Mouse (Mus musculus) limb, embryonic 14.5 days (tissue): ENCODE data around the gene Fbrs. TPM values are rescaled to one million over a fixed set of nuclear protein-coding genes. Genes with fewer than 3 reads are reported as not detected.
A peak's percentile ranks its signal among the peaks of the same experiment; 100 is the strongest.

Source experiments
- ATAC-seq: fragments of 200-750 bp; cut with Nextera tagmentation; 2 replicates; pipeline ENCODE4 v1.8.0; 2017; ENCODE audit warnings: low read depth, moderate number of reproducible peaks, moderate TSS enrichment; ENCODE audit not compliant: low FRiP score
- DNase-seq: peaks from one replicate; pipeline ENCODE4 v3.0.0-alpha.2; 2015; ENCODE audit warnings: low spot score
- H3K27ac ChIP-seq: fragments of 300-500 bp; sonication (generic); replicated peaks from 2 replicates; pipeline ENCODE4 v1.5.1; 2014; ENCODE audit warnings: low read depth, mild to moderate bottlenecking, low read length, moderate library complexity, mixed read lengths
- H3K27me3 ChIP-seq: fragments of 300-500 bp; sonication (generic); 2 replicates; pipeline ENCODE4 v1.6.1; 2014; ENCODE audit warnings: low read length, mixed read lengths; ENCODE audit not compliant: control insufficient read depth, insufficient read depth
- H3K36me3 ChIP-seq: fragments of 300-500 bp; sonication (generic); 2 replicates; pipeline ENCODE4 v1.6.1; 2014; ENCODE audit warnings: mild to moderate bottlenecking, low read length, moderate library complexity, mixed read lengths; ENCODE audit not compliant: control insufficient read depth, insufficient read depth
- H3K4me1 ChIP-seq: fragments of 300-500 bp; sonication (generic); 2 replicates; pipeline ENCODE4 v1.6.1; 2014; ENCODE audit warnings: antibody characterized with exemption, low read length, mixed read lengths; ENCODE audit not compliant: control insufficient read depth, insufficient read depth
- H3K4me2 ChIP-seq: fragments of 300-500 bp; sonication (generic); replicated peaks from 2 replicates; pipeline ENCODE4 v1.6.1; 2014; ENCODE audit warnings: low read depth, mild to moderate bottlenecking, low read length, moderate library complexity; ENCODE audit not compliant: severe bottlenecking
- H3K4me3 ChIP-seq: fragments of 300-500 bp; sonication (generic); replicated peaks from 2 replicates; pipeline ENCODE4 v1.5.1; 2014; ENCODE audit warnings: low read length
- H3K9ac ChIP-seq: fragments of 300-500 bp; sonication (generic); 2 replicates; pipeline ENCODE4 v1.6.1; 2014; ENCODE audit warnings: mild to moderate bottlenecking, low read depth, low read length, moderate library complexity; ENCODE audit not compliant: severe bottlenecking
- H3K9me3 ChIP-seq: fragments of 300-500 bp; sonication (generic); 2 replicates; pipeline ENCODE4 v1.6.1; 2016; ENCODE audit warnings: low read length; ENCODE audit not compliant: control insufficient read depth
- POLR2A ChIP-seq: fragments of 200-500 bp; IDR thresholded peaks from 2 replicates; pipeline ENCODE4 v1.8.0; 2012; ENCODE audit warnings: inconsistent platforms, mild to moderate bottlenecking, moderate library complexity, borderline replicate concordance; ENCODE audit not compliant: insufficient read depth, insufficient read length; ENCODE audit errors: extremely low read depth
- WGBS: fragments of 180-500 bp; shearing (Covaris S2); extraction: QIAGEN DNeasy Blood & Tissue Kit; methylation state at CpG from one replicate; pipeline ENCODE4 v1.1.7; 2014; 5-methylcytosine and 5-hydroxymethylcytosine counted together
- polyA plus RNA-seq, 2 experiments: library from polyadenylated mRNA; depleted of rRNA in 1 of 2; stranded (reverse) in 1 of 2; unstranded in 1 of 2; fragments of >200 nt; fragmentation: Nextera tagmentation in 1 of 2; extraction: Ambion mirVana in 1 of 2; gene quantifications; 2 replicates each; pipeline versions ENCODE4 v1.2.1 to v1.2.3; 2012 to 2014

Fbrs gene
- polyA plus RNA-seq, 2 experiments = 17.3 to 49.8 TPM

DNA sequence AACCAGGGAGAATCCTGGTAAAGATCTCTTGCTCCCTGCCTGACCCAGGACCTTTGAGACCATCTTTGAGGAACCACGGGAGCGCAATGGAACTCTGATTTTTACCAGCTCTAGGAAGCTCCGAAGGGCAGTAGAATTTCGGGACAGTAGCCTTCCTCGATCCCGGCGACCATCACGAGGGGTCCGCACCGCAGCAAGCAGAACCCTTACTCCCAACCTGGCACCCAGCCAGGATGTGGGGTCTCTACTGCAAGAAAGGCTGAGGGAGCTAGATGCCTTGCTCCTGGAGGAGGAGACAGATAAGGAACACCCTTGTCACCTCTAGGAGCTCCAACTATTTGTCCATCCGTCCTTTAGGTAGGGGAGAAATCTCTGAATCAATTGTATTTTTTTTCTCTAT, 2.7 kb upstream of the Fbrs start:
- WGBS = 95% methylated on average over 11 of the region's 11 CpGs
- Histone ChIP-seq H3K9ac (no peak overlapping the region), H3K4me1 (peaks cover 20% of the 10 kb centered on the region), H3K4me3 (no peak overlapping the region), H3K9me3 (no peaks in the 10 kb centered on the region), H3K27ac (no peak overlapping the region), H3K36me3 (peaks cover 39% of the 10 kb centered on the region), H3K27me3 (no peaks in the 10 kb centered on the region), H3K4me2 (no peak overlapping the region)
- DNase-seq (no peak), ATAC-seq (no peak)
- no peak for TF ChIP-seq POLR2A

DNA sequence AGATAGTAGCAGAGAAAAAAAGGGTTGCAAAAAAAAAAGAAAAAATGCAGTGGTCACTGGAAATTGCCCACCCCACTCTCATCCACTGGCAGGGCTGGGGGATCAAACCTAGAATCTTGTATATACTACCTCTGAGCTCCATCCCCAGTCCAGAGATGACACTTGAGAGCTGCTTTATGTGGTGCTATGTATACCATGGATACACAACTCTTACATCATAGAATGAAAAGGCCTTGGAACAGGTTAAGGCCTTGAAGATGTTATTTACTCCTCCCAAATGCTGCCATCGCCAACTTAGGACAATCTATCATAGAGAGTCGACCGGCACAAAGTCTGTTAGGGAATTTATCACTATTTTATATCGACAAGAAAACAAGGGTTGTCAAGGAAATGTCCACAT, 2.1 kb upstream of the Fbrs start:
- H3K4me3 ChIP-seq = peak overlapping the region; percentile 89
- TF ChIP-seq POLR2A = no peak
- peaks cover 20% of the 10 kb centered on the region for H3K4me1 ChIP-seq
- H3K36me3 ChIP-seq = peaks cover 42% of the 10 kb centered on the region
- DNase-seq (no peak), ATAC-seq (no peak)
- 76% methylated on average over 4 of the region's 4 CpGs for WGBS
- peak overlapping the region; percentile 60 for H3K4me2 ChIP-seq
- no peaks in the 10 kb centered on the region for H3K27me3 ChIP-seq
- H3K27ac ChIP-seq = peak overlapping the region; percentile 85
- no peak overlapping the region for H3K9ac ChIP-seq
- H3K9me3 ChIP-seq = no peaks in the 10 kb centered on the region

DNA sequence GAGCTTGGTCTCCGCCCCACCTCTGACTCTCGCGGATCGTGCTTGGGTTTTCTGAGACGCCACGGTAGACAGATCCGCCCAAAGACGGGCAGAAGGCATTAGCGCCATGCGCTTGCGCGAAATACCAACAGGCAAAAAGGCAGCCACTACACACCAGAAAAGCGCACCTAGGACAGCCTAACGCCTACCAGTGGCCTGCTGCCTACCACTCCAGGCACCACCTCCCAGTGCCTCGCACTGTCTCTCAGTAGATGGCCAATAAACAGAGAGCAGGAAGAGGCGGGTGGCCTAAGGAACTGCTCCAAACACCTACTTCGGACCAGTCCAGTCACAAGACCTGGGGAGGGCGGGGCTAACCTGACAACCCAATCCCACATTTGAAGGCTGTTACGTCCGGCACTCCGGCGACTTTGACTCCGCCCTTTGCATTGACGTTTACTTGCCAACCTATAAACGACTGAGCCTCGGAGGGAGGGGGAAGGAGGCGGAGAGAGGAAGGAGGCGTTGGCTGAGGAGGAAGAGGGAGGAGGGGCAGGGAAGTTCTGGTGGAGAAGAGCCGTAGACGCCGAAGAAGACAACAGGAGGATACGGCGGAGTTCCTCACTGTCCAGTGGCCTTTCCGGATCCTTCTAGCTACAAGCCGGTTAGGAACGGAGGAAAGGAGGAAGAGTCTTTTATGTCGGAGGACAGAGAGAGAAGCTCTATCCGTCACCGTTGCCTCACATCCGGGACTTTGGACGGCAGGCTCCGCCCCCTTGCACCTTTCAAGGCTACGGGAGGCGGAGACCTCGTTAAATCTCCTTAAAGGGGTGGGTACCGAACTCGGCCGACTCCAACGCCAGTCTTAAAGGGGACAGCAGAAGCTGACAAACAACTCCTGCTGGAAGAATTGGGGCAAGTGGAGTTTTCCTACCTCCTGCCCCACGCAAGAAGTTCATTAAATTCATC, 1.0 kb upstream of the Fbrs start:
- Histone ChIP-seq H3K4me3 (peak overlapping the region; percentile 89), H3K27me3 (no peaks in the 10 kb centered on the region), H3K9me3 (no peaks in the 10 kb centered on the region), H3K4me1 (peaks cover 14% of the 10 kb centered on the region), H3K36me3 (peaks cover 53% of the 10 kb centered on the region), H3K4me2 (peak overlapping the region; percentile 86), H3K9ac (peak overlapping the region; percentile 92), H3K27ac (peak overlapping the region; percentile 85)
- TF ChIP-seq POLR2A = peak; percentile 68; the same call in 1 of the 2 replicates
- ATAC-seq (peak; percentile 91), DNase-seq (peak; percentile 100)
- 2% methylated on average over 50 of the region's 50 CpGs for WGBS

DNA sequence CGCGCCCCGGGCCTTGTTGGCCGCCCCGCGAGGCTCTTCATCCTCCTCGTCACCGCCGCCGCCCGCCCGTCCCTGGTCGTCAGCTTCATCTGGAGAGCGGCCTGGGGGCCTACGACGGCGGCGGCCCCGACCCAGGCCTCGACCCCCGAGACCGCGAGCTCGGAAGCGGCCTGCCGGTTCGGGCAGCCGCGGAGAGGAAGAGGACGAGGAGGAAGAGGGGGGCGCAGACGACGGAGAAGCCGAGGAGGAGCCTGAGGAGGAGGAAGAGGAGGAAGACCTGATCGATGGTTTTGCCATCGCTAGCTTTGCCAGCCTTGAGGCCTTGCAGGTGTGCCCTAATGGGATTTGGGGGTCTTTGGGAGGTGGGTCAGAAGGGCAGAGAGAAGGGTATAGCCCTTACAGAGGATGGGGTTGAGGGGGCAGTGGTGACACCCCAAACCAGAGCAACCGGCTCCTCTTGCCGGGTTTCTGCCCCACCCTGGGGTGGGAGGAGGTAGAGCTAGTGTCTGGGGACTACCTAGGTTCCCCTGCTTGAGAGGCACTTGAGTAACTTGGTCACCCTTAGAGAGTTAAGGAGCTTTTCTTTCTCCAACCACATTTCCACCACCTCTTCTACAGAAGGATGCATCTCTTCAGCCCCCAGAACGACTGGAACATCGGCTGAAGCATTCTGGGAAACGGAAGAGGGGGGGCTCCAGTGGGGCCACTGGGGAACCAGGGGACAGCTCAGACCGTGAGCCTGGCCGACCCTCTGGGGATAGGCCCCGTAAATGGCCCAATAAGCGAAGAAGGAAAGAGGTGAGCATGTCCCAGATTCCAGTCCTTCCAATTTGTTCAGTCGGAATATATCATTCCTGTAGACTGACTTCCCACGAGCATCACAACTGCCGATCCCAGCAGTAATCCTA, 573 bp downstream of the Fbrs start:
- ATAC-seq (no peak), DNase-seq (no peak)
- Histone ChIP-seq H3K4me1 (peaks cover 14% of the 10 kb centered on the region), H3K27ac (peak overlapping the region; percentile 85), H3K9ac (peak overlapping the region; percentile 92), H3K27me3 (no peaks in the 10 kb centered on the region), H3K9me3 (no peaks in the 10 kb centered on the region), H3K4me3 (peak overlapping the region; percentile 89), H3K4me2 (peak overlapping the region; percentile 86), H3K36me3 (peaks cover 59% of the 10 kb centered on the region)
- no peak for TF ChIP-seq POLR2A
- 4% methylated on average over 44 of the region's 48 CpGs for WGBS

DNA sequence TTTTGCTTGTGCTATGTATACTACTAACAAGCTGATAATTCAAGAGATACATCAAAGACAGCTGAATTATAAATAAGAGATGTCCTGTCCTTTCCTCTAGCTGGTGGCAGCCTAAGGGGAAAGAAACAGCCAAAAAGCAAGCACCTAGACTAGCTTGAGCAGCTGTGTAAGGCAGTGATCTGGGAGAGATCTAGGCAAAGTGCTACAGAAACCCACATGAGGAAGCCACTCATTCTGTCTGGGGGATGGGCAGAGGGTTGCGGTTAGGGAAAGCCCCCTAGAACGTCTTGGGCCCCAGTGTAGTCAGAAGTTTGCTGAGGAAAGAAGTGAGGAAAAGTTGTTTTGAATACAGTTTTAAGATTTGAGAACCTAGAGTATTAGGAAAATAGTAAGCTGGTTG, 1.3 kb downstream of the Fbrs start:
- H3K4me1 ChIP-seq = peaks cover 14% of the 10 kb centered on the region
- H3K27ac ChIP-seq = no peak overlapping the region; the same call in 1 of the 2 replicates
- ATAC-seq = no peak
- no peak for TF ChIP-seq POLR2A
- H3K36me3 ChIP-seq = peaks cover 59% of the 10 kb centered on the region
- no peaks in the 10 kb centered on the region for H3K9me3 ChIP-seq
- peak overlapping the region; percentile 86 for H3K4me2 ChIP-seq
- no peak for DNase-seq
- peak overlapping the region; percentile 89 for H3K4me3 ChIP-seq
- peak overlapping the region; percentile 92 for H3K9ac ChIP-seq
- no peaks in the 10 kb centered on the region for H3K27me3 ChIP-seq
- 59% methylated on average over 2 of the region's 2 CpGs for WGBS
